Mouse (Mus musculus): ENCODE results near the gene Sostdc1.

GRCm38 (mm10) chr12:36332676-36333075 lies 18.7 kb downstream of the Sostdc1 start:
- no peak for TF ChIP-seq FOSL1 (IDR thresholded peaks at IDR 0.05; ENCODE audit: insufficient read depth, low read length, poor library complexity, severe bottlenecking)
- TF ChIP-seq CTCF (IDR thresholded peaks at IDR 0.05; ENCODE audit: control insufficient read depth, insufficient read depth, insufficient read length), result no peak
- TF ChIP-seq MAX (IDR thresholded peaks at IDR 0.05), result no peak
